Mouse (Mus musculus) bone marrow, adult 2 months (tissue): ENCODE measurements around the gene Zmynd12.

Experiments
- CTCF ChIP-seq: fragments of 200-500 bp; IDR thresholded peaks from 2 replicates; pipeline ENCODE4 v1.5.1; 2011; ENCODE audit warnings: low read length, control low read depth; ENCODE audit not compliant: control insufficient read depth, insufficient read depth
- POLR2A ChIP-seq: fragments of 200-500 bp; IDR thresholded peaks from 2 replicates; pipeline ENCODE4 v1.6.1; 2011; ENCODE audit warnings: low read depth, mild to moderate bottlenecking, control low read depth, low read length, borderline replicate concordance; ENCODE audit not compliant: control insufficient read depth

DNA sequence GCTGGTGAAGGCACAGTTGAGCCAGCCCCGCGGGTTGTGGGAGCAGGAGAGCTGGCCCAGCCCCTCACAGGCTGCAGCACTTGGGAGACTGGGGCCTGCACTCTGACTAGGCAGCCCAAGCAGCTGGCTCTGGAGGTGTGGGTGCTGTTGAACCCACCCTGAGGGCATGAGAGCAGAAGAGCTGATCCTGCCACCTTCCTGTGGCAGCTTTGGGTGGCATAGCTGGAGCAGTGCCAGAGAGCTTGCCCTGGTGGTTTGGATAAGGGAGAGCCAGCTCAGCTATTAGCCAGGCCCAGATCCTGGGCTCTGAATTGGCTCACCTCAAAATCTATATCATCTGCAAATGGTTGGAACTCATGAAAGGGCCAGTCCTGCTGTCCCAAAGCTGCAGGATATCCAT, 5.1 kb downstream of the Zmynd12 start:
- TF ChIP-seq CTCF: no peak
- TF ChIP-seq POLR2A: peak; percentile 52; the same call in 1 of the 2 replicates
